Mouse (Mus musculus) testis, adult 2 months (tissue): Measurements from ENCODE around the gene Fry. TPM values are rescaled to one million over a fixed set of nuclear protein-coding genes. Genes with fewer than 3 reads are reported as not detected.

ENCODE experiments used
- H3K27ac ChIP-seq: fragments of 200-500 bp; 2 replicates; pipeline ENCODE4 v1.5.1; 2012; ENCODE audit warnings: low read depth, low read length; ENCODE audit not compliant: control insufficient read depth, insufficient read depth
- H3K27me3 ChIP-seq: fragments of 200-500 bp; 2 replicates; pipeline ENCODE4 v1.6.1; 2012; ENCODE audit warnings: mild to moderate bottlenecking, low read length, moderate library complexity; ENCODE audit not compliant: control insufficient read depth, insufficient read depth
- H3K36me3 ChIP-seq: fragments of 200-500 bp; 2 replicates; pipeline ENCODE4 v1.6.1; 2012; ENCODE audit warnings: mild to moderate bottlenecking, low read length; ENCODE audit not compliant: control insufficient read depth, insufficient read depth
- H3K4me1 ChIP-seq: fragments of 200-500 bp; 2 replicates; pipeline ENCODE4 v1.6.1; 2012; ENCODE audit warnings: low read length; ENCODE audit not compliant: control insufficient read depth, insufficient read depth
- H3K4me3 ChIP-seq: fragments of 200-500 bp; 2 replicates; pipeline ENCODE4 v1.5.1; 2012; ENCODE audit warnings: low read depth, mild to moderate bottlenecking, low read length, moderate library complexity, mixed read lengths; ENCODE audit not compliant: control insufficient read depth
- CTCF ChIP-seq: fragments of 200-500 bp; IDR thresholded peaks from 2 replicates; pipeline ENCODE4 v1.5.1; 2012; ENCODE audit warnings: low read depth, mild to moderate bottlenecking, inconsistent platforms, low read length, moderate library complexity; ENCODE audit not compliant: control insufficient read depth, insufficient read depth, insufficient replicate concordance
- POLR2A ChIP-seq: fragments of 200-500 bp; IDR thresholded peaks from 2 replicates; pipeline ENCODE4 v1.6.1; 2012; ENCODE audit warnings: low read depth, mild to moderate bottlenecking, inconsistent platforms, low read length, moderate library complexity; ENCODE audit not compliant: control insufficient read depth
- polyA plus RNA-seq: library from polyadenylated mRNA; depleted of rRNA; stranded (reverse); fragments of >200 nt; gene quantifications from 2 replicates; pipeline ENCODE4 v1.2.3, GENCODE M21; 2012

Gene Fry
- polyA plus RNA-seq, 1 experiment: 8.4 TPM

DNA sequence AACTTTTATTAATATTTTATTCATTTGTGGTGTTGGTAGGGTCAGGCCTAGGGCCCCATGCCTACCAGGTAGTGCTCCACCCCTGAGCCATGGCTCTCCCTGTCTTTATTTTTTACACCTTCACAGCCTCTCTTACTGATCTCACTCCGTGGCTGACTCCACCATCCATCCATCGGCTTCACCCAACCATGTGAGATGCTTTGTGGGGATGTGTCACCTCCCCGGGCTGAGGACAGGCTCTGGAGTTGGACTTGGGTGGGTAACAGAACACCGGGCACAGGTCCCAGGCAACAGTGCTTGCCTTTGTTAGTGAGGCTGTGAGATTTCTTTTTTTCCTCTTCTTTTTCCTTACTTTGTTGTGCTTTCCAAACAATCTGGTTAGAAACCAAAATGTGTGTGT, 67.7 kb downstream of the Fry start:
- Histone ChIP-seq H3K27ac (no peak overlapping the region), H3K4me3 (no peak overlapping the region), H3K27me3 (no peaks in the 10 kb centered on the region), H3K4me1 (no peaks in the 10 kb centered on the region), H3K36me3 (no peaks in the 10 kb centered on the region)
- no peak for TF ChIP-seq POLR2A
- TF ChIP-seq CTCF: no peak

- Histone ChIP-seq H3K4me1 (no peaks in the 10 kb centered on the region), H3K4me3 (no peak overlapping the region), H3K27ac (no peak overlapping the region), H3K36me3 (no peaks in the 10 kb centered on the region), H3K27me3 (no peaks in the 10 kb centered on the region)
- no peak for TF ChIP-seq CTCF
- no peak for TF ChIP-seq POLR2A
These were observed 68.2 kb downstream of the Fry start for GRCm38 (mm10) chr5:150186676-150187075.

- Histone ChIP-seq H3K4me1 (no peaks in the 10 kb centered on the region), H3K4me3 (no peak overlapping the region), H3K36me3 (no peaks in the 10 kb centered on the region), H3K27me3 (no peaks in the 10 kb centered on the region), H3K27ac (no peak overlapping the region)
- TF ChIP-seq CTCF (no peak), POLR2A (no peak)
These were observed 69.6 kb downstream of the Fry start for GRCm38 (mm10) chr5:150188031-150188430.

DNA sequence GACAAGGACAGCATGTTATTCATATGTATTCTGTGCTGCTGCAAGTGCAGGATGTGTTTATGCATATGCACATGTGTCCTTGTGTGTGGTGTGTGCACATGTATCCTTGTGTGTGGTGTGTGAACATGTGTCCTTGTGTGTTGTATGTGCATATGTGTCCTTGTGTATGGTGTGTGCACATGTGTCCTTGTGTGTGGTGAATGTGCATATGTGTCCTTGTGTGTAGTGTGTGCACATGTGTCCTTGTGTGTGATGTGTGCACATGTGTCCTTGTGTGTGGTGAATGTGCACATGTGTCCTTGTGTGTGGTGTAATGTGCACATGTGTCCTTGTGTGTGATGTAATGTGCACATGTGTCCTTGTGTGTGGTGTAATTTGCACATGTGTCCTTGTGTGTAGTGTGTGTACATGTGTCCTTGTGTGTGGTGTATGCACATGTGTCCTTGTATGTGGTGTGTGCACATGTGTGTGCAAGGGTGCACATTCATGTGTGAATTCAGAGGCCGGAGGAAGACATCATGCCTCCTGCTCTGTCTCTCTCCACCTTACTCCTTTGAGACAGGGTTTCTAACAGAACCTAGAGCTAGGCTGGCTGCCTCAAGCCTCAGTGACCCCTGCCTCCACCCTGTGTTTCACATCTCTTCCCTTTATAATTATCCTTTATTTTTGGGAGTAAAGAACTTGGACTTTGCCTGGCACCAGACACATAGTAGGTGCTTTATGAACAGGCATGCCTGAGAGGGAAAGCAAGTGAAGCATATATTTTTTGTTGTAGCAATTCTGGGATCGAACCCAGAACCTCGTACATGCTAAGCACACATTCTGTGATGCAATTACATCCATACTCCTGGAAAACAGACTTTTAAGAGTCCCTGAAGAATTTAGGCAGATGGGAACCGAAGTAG, 72.3 kb downstream of the Fry start:
- TF ChIP-seq CTCF: no peak
- TF ChIP-seq POLR2A: no peak

GRCm38 (mm10) chr5:150195514-150196210, 77.2 kb downstream of the Fry start:
- no peaks in the 10 kb centered on the region for H3K27me3 ChIP-seq
- no peaks in the 10 kb centered on the region for H3K36me3 ChIP-seq
- no peak for TF ChIP-seq CTCF
- peak; percentile 21; the same call in 1 of the 2 replicates for TF ChIP-seq POLR2A
- no peaks in the 10 kb centered on the region for H3K4me1 ChIP-seq
- H3K4me3 ChIP-seq: peak overlapping the region; percentile 35
- no peak overlapping the region for H3K27ac ChIP-seq

More for the DNA sequence above, 72.3 kb downstream of the Fry start:
- H3K27ac ChIP-seq: no peak overlapping the region
- no peak overlapping the region for H3K4me3 ChIP-seq
- H3K4me1 ChIP-seq: no peaks in the 10 kb centered on the region
- no peaks in the 10 kb centered on the region for H3K27me3 ChIP-seq
- no peaks in the 10 kb centered on the region for H3K36me3 ChIP-seq

DNA sequence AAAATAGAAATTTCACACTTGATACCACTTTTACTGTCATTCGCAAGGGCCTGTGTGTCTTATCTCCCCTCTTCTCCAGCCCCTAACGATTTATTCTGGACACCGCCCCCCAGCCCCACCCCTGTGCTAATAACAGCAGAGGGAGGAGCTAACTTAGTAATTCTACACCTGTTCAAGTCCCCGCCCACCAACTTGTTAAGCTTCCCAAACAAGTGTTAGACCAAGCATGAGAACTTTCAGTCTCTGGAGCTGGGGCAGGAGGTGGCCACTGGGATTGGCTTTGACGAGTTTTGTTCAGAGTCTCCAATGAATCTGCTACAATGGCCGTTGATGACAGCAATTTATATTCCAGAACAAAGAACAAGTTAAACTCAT, 77.8 kb downstream of the Fry start:
- Histone ChIP-seq H3K36me3 (no peaks in the 10 kb centered on the region), H3K27me3 (no peaks in the 10 kb centered on the region), H3K4me3 (peak overlapping the region; percentile 35), H3K4me1 (no peaks in the 10 kb centered on the region), H3K27ac (no peak overlapping the region)
- TF ChIP-seq POLR2A: no peak
- no peak for TF ChIP-seq CTCF

DNA sequence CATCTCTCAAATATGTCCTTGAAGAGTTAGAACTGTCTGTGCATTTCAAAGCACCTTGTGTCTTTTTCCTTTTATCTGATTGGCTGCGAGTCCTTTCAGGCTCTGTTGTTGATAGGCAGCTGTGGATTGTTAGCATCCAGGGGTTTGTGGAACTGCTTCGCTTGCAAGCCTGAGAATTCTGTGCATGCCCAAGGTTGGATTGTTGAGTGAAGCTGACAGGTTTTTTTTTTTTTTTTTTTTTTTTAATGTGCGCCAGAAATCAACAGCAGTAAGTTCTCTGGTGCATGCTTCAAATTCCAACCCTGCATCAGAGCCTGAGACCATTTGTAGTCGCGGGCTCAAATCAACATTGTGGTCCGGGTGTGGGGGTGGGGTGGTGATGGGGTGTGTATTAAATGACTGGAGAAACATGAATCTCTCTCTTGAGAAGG, 78.5 kb downstream of the Fry start:
- Histone ChIP-seq H3K36me3 (no peaks in the 10 kb centered on the region), H3K4me1 (no peaks in the 10 kb centered on the region), H3K4me3 (no peak overlapping the region), H3K27ac (no peak overlapping the region), H3K27me3 (no peaks in the 10 kb centered on the region)
- TF ChIP-seq POLR2A (no peak), CTCF (no peak)
